Mouse (Mus musculus): ENCODE results near the gene Gcnt4. TPM values are rescaled to one million over a fixed set of nuclear protein-coding genes. Genes with fewer than 3 reads are reported as not detected.
A peak's percentile ranks its signal among the peaks of the same experiment; 100 is the strongest.

The Gcnt4 gene
- polyA plus RNA-seq, 1 experiment = not detected

DNA sequence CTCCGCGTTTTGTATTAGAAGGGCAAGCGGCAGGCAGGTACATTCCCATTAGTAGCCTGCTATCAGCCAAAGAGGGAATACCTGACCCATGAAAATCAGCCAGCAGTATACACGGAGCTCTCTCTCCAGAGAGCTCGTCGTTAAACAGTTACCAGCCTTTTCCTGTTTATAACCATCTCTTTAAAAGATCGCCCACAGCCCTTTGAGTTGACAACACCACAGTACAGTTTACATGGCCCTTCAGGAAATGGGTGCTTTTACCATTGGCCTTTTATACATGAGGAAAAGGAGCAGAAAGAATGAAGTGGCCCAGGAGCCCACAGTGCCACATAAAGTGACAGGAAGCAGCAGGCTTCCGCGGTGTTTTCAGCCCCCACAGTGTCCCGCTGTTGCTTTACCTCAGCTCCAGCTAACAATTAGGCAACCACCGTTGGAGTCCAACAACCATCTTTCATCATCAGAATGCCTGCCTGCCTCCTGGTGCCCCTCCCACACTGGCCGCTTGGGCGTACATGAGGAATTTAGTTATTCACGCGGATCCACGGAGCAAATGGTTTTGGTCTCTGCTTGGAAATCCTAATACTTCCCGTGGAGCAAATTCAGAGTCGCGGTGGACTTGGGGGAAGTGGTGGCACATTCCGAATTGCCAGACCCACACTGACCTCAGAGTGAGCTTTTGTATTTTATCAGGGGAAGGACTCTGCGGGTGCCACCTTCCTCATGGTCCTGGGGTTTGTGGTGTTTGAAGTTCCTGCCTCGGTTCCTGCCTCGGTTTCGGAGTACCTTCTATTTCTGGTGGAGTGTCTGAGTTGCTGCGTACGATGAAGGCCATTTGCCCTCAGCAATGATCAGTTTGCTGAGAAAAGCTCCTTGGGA lies 59.0 kb downstream of the Gcnt4 start:
- peaks cover 53% of the 10 kb centered on the region for H3K27me3 ChIP-seq (ENCODE audit: control insufficient read depth)
- no peaks in the 10 kb centered on the region for H3K36me3 ChIP-seq (ENCODE audit: control insufficient read depth)
- TF ChIP-seq GATA1 (IDR thresholded peaks at IDR 0.05; ENCODE audit: low read length) (no peak), TAL1 (IDR thresholded peaks at IDR 0.05; ENCODE audit: low read length) (no peak)
- H3K4me3 ChIP-seq (replicated peaks) = peak overlapping the region; percentile 33
- no peaks in the 10 kb centered on the region for H3K9me3 ChIP-seq (ENCODE audit: control insufficient read depth, low read length)
- peaks cover 4% of the 10 kb centered on the region for H3K4me1 ChIP-seq (ENCODE audit: control insufficient read depth)

DNA sequence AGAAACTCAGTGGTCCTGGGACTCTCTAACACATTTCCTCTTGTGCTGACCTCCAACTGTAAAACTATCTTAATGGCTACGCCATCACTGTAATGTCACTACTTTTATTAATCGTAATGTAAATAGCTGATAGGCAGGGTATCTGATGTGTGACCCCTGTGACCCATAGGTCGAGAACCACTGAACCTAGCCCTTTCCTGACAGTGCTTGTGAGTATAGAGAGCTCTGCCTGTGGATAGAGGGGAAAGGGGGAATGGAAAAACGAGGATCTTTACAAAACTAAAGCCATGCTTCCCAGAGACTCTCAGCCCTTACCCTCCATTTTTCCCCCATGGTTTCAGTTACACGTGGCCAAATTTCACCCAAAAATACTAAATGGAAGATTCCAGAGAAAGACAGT lies 60.2 kb downstream of the Gcnt4 start:
- peaks cover 53% of the 10 kb centered on the region for H3K27me3 ChIP-seq (ENCODE audit: control insufficient read depth)
- peaks cover 7% of the 10 kb centered on the region for H3K4me1 ChIP-seq (ENCODE audit: control insufficient read depth)
- no peaks in the 10 kb centered on the region for H3K36me3 ChIP-seq (ENCODE audit: control insufficient read depth)
- H3K9me3 ChIP-seq (ENCODE audit: control insufficient read depth, low read length) = no peaks in the 10 kb centered on the region
- H3K4me3 ChIP-seq (replicated peaks) = no peak overlapping the region
- TF ChIP-seq TAL1 (IDR thresholded peaks at IDR 0.05; ENCODE audit: low read length) (no peak), GATA1 (IDR thresholded peaks at IDR 0.05; ENCODE audit: low read length) (no peak)

DNA sequence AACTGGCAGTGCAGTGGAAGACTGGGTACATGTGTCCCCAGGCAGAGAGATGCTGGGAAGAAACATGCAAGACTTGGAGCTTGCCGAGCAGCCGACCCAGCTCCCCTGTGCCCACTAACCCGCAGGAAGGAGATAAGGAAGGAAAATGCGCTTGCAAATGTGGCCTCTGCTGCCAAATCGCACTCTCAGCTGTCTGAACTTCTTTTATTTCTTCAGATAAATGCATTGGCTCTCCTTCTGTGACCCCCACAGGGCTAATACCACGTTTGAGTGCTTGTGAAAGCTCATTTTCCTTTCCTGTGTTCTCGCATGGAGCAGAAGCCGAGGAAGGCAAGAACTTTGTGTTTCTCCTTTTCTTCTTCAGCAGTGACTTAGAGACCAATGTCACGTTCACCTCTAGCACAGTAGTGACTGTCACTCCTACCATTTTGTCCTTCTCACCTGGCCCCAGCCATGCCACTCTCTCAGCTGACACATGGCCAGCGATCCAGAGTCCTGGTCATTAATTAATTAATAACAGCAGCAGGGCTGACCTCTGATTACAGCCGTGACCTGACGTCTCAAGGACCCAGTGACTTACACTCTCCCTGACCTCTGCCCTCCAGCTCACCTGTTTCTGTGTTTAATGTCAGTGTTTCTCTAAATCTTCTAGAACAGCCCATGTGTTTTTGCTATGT lies 61.2 kb downstream of the Gcnt4 start:
- TF ChIP-seq GATA1 (IDR thresholded peaks at IDR 0.05; ENCODE audit: low read length) (no peak), TAL1 (IDR thresholded peaks at IDR 0.05; ENCODE audit: low read length) (no peak)
- Histone ChIP-seq H3K9me3 (ENCODE audit: control insufficient read depth, low read length) (no peaks in the 10 kb centered on the region), H3K27me3 (ENCODE audit: control insufficient read depth) (peaks cover 53% of the 10 kb centered on the region), H3K4me1 (ENCODE audit: control insufficient read depth) (peaks cover 7% of the 10 kb centered on the region), H3K4me3 (replicated peaks) (no peak overlapping the region), H3K36me3 (ENCODE audit: control insufficient read depth) (no peaks in the 10 kb centered on the region)

DNA sequence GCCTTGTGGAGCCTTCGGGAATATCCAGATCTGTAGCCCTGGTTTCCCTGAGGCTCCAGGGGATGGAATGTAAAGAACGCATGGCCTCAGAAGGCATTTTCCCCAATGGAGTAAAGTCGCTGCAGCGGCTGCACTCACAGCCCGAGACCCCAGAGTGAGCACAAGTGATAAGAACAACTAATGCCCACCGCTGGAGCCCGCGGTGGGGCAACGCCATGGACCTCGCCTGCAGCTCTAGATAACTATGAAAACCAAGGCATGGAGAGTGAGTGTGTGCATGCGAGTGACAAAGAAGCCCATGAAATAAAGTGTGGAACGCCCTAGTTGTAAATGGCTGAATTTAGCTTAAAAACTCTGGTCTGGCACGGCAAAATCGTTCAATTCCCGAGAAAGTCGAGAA lies 64.6 kb downstream of the Gcnt4 start:
- TF ChIP-seq TAL1 (IDR thresholded peaks at IDR 0.05; ENCODE audit: low read length) (no peak), GATA1 (IDR thresholded peaks at IDR 0.05; ENCODE audit: low read length) (no peak)
- H3K9me3 ChIP-seq (ENCODE audit: control insufficient read depth, low read length) = no peaks in the 10 kb centered on the region
- H3K4me3 ChIP-seq (replicated peaks) = no peak overlapping the region
- H3K27me3 ChIP-seq (ENCODE audit: control insufficient read depth) = peaks cover 31% of the 10 kb centered on the region
- no peaks in the 10 kb centered on the region for H3K36me3 ChIP-seq (ENCODE audit: control insufficient read depth)
- peaks cover 3% of the 10 kb centered on the region for H3K4me1 ChIP-seq (ENCODE audit: control insufficient read depth)

DNA sequence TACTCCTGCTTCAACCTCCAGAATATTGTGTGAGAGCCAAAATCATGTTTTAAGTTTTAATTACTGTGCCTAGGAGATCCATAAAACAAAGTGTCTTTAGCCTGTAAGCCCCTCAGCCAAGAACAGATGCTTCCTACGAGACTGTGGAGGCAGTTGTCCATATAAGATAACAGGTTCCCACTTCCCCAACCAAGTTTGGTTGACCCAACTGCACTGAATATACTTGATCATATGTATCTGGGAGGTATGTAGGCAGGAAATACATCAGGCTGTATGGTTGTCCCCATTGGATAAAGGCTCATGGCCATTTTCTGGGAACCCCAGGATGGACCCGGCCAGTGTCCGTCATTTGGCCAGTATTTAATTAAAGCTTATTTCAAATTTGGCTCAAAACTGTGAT lies 65.6 kb downstream of the Gcnt4 start:
- Histone ChIP-seq H3K9me3 (ENCODE audit: control insufficient read depth, low read length) (no peaks in the 10 kb centered on the region), H3K4me3 (replicated peaks) (no peak overlapping the region), H3K27me3 (ENCODE audit: control insufficient read depth) (peaks cover 22% of the 10 kb centered on the region), H3K4me1 (ENCODE audit: control insufficient read depth) (peaks cover 3% of the 10 kb centered on the region), H3K36me3 (ENCODE audit: control insufficient read depth) (no peaks in the 10 kb centered on the region)
- TF ChIP-seq TAL1 (IDR thresholded peaks at IDR 0.05; ENCODE audit: low read length) = no peak

DNA sequence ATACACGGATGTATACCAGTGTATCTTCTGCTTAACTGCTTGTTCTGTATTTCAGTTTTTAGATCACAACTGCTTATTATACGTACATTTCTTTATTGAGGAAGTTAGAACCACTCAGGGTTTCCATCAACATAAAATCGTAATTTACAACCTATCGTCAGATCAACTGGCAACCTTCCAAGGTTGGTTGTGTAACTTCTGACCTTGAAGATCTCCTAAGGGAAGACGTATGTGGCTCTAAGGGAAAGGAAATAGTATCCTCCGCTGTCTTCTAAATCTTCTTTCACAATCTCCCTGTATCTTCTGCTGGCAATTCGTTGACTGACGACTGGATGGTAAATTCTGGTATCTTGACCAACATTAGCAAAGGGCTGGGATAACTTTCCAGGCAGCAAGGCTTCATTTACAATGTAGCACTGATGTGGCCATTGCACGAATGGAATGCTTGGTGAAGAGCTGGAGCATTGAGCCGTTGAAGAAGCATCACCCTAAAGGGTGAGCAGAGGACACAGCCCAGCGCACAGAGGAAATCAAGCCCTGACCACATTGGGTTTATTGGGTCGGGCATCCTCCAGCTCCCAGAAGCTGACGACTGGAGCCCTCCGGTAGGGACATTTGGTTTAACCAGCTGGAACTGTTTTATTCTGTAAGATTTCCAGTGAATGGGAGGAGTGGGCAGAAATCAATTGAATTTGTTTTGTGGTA lies 66.2 kb downstream of the Gcnt4 start:
- no peaks in the 10 kb centered on the region for H3K36me3 ChIP-seq (ENCODE audit: control insufficient read depth)
- peaks cover 3% of the 10 kb centered on the region for H3K4me1 ChIP-seq (ENCODE audit: control insufficient read depth)
- H3K4me3 ChIP-seq (replicated peaks) = no peak overlapping the region
- peaks cover 15% of the 10 kb centered on the region for H3K27me3 ChIP-seq (ENCODE audit: control insufficient read depth)
- no peaks in the 10 kb centered on the region for H3K9me3 ChIP-seq (ENCODE audit: control insufficient read depth, low read length)
- TF ChIP-seq GATA1 (IDR thresholded peaks at IDR 0.05; ENCODE audit: low read length) (no peak), TAL1 (IDR thresholded peaks at IDR 0.05; ENCODE audit: low read length) (no peak)

DNA sequence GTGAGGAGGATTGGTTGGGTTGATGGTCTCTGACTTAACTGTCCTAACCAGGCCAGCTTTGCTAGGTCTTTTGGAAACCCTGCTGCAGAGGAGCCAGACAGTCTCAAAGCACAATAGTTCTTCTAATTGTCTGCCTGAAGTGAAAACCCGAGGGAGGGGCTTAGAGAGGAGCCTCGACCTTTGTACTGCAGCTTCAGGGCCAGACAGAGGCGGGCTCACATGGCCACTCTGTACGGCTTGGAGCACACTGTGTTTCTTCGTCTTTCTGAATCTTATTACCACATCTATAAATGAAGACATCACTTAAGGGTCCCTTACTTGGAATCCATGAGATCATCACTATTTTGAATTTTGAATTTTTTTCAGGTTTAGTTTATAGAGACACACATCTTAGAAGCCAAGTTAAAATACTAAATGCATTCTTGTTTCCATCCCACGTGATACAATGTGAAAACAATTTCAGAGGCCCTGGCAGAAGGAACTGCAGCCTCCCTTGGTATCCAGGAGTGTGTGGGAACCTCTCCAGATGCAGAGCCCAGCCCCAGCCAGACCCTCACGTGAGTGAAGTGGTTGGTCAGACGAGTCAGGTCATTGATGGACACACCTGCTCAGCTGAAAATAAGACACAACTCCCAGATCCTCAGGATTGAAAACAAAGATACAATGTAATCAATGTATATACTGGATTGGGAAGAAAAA lies 69.0 kb downstream of the Gcnt4 start:
- no peaks in the 10 kb centered on the region for H3K27me3 ChIP-seq (ENCODE audit: control insufficient read depth)
- TF ChIP-seq GATA1 (IDR thresholded peaks at IDR 0.05; ENCODE audit: low read length) (no peak), TAL1 (IDR thresholded peaks at IDR 0.05; ENCODE audit: low read length) (no peak)
- H3K9me3 ChIP-seq (ENCODE audit: control insufficient read depth, low read length) = no peaks in the 10 kb centered on the region
- no peaks in the 10 kb centered on the region for H3K36me3 ChIP-seq (ENCODE audit: control insufficient read depth)
- peaks cover 8% of the 10 kb centered on the region for H3K4me1 ChIP-seq (ENCODE audit: control insufficient read depth)
- no peak overlapping the region for H3K4me3 ChIP-seq (replicated peaks)

DNA sequence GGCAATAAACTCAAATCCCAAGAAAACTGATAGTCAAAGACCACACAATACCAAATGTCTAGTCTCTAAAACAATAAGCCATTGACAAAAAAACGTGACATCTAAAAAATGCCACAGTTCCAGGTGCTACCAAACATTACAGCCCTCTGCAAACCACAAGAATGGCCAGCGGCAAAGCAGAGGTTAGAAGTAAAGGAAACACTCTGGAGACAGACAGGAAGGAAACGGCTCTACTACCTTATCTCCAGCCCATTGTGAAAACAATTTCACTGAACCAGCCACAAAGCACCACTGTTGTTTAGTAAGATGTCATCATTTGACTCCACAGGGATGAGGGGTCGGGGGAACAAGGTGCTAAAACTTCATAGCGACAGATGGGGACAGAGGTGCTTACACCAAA lies 70.8 kb downstream of the Gcnt4 start:
- Histone ChIP-seq H3K27me3 (ENCODE audit: control insufficient read depth) (peaks cover 6% of the 10 kb centered on the region; the same call in 1 of the 2 replicates), H3K36me3 (ENCODE audit: control insufficient read depth) (no peaks in the 10 kb centered on the region), H3K9me3 (ENCODE audit: control insufficient read depth, low read length) (no peaks in the 10 kb centered on the region), H3K4me1 (ENCODE audit: control insufficient read depth) (peaks cover 5% of the 10 kb centered on the region), H3K4me3 (replicated peaks) (no peak overlapping the region)
- no peak for TF ChIP-seq TAL1 (IDR thresholded peaks at IDR 0.05; ENCODE audit: low read length)
- no peak for TF ChIP-seq GATA1 (IDR thresholded peaks at IDR 0.05; ENCODE audit: low read length)
